Mouse (Mus musculus) T-helper 2 cell (primary cell): ENCODE data around the gene Izumo4.

Source experiments
- in situ Hi-C: fragments of 300-600 bp; cut with MboI, MseI; formaldehyde crosslinking; loops from one replicate; pipeline ENCODE4 v1.15.1; 2025; ENCODE audit warnings: high pct_unique_total_duplicates

Gene Izumo4

GRCm38 (mm10) chr10:80669018-80669417, 33.0 kb upstream of the Izumo4 start:
- in situ Hi-C loops, result no loop called here

DNA sequence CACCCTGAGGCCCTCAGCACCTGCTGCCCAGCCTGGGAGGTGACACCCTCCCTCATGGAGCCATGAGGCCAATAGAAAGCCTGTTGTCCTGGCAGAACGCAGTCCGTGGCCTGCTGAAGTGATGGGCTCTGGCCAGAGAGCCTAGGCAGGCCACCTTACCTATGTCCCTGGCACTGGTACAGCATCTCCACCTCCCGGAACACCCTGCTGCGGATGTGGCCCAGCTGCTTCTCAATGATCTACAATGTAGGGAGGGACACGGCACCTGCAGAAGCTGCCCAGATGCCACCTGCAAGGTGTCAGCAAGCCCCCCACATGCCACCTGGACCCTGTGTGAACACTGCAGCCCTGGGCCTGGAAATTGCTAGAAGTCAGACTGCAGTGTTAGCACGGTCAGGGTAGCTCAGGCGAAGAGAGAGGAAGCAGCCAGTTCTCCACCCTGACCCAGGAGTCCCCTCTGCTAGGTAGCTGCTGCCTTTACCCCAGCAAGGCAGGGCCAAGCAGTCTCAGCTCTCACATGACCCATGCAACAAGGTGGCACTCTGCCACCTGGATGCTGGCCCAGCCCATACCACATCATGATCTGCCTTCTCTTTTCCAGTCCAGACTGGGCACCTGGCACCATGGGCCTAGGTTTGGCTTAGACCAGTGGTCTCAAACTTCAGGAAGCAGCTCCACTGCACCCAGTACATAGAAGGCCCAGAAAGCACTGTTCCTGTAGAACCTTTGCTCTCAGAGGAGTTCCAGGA, 32.1 kb upstream of the Izumo4 start:
- in situ Hi-C loops, result no loop called here

DNA sequence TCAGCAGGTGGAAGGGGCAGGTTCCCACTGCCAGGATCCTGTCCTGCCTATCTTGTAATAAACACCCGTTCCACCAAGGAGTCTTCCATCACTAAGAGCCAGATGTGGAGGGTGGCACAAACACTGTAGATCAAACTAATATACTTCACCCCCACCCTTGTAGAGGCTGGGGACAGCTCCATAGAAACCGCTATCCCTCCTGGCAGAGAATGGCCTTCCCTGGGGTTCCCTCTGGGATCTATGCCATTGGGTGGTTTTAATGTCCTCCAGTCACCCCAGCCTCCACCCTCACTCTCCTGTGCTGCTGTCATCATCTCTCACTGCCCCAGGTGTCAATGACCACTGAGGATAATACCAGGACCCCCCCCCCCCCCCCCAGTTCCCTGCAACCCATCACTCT, 31.5 kb upstream of the Izumo4 start:
- in situ Hi-C loops, result no loop called here

DNA sequence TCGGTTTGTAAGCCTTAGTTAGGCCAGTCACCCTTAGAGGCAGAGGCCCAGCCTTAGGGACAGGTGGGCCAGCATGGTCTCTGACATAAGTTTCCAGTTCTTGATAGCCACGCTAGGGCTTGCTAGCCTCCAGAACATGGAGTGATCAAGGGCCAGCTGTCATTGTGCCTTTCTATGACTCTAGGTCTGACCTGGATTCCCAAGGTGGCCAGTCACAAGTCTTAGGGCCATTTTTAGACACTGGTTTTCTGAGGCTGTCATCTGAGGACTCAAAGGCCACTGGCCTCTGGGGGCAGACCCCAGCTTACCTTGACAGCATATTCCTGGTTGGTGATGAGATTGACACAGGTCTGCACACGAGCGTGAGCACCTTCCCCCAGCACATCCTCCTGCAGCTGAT, 30.7 kb upstream of the Izumo4 start:
- in situ Hi-C loops, result no loop called here

- in situ Hi-C loops, result no loop called here
Measured at GRCm38 (mm10) chr10:80671936-80672690, 29.9 kb upstream of the Izumo4 start.

- in situ Hi-C loops, result no loop called here
Measured at GRCm38 (mm10) chr10:80673690-80674089, 28.3 kb upstream of the Izumo4 start.

GRCm38 (mm10) chr10:80674161-80674711, 27.7 kb upstream of the Izumo4 start:
- in situ Hi-C loops, result no loop called here

- in situ Hi-C loops, result no loop called here
Measured at GRCm38 (mm10) chr10:80674851-80675404, 27.1 kb upstream of the Izumo4 start.

DNA sequence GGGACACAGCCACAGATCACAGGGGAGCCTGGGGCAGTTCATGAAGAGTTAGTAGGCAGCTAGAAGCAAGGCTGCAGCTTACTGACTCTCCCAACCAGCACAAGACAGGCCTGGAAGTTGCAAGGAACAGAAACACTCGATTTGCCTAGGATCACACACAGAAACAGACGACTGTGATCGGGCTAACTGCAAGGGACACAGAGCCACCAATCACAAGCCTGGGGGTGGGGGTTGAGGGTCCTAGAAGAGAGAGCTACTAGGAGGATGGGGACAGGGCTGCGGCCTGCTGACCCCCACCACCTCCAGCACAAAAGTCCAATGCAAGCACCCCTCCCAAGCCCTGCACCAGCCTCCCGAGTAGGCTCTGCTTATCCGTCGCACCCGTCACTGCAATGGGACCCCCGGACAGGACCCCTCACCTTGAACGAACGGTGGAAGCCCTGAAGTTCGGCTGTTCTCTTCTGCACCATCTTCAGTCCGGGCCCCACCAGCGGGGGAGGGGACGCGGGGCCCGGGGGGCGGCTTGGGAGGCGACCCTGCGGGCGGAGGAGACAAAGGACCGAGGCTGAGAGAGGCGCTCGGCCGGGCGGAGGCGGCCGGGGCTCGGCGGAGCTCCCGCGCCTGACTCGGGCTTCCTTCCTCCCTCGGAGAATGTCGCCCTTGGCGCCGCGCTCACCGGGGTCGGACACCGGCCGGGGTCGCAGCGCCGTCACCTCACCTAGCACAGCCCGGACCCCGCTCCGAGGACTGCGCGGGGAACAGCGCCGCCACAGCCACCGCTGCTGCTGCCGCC, 26.4 kb upstream of the Izumo4 start:
- in situ Hi-C loops, result no loop called here

- in situ Hi-C loops, result no loop called here
Measured at GRCm38 (mm10) chr10:80676198-80676928, 25.6 kb upstream of the Izumo4 start.

GRCm38 (mm10) chr10:80677128-80677875, 24.7 kb upstream of the Izumo4 start:
- in situ Hi-C loops, result no loop called here

DNA sequence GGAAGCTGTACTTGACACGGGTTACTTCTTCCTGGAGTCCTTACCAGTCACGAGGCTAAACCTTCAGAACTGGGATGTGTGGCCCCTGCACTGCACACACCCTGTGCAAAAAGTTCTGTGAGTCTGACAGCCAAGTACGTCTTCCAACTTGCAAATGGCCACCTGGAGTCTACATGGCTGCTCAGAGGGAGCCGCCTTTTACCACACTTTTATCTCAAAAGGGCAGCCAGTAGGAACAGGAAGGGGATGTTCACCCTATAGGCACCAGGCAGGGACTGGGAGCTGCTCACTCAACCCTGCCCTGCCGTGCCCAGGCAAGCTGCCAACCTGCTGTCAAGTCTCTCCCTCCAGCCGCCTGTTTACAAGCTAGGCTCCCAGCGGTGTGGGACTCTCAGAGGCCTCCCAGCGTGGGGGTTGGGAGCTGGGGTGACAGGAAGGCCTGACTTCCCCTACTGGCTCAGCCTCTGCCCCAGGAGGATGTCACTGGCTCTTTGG, 24.0 kb upstream of the Izumo4 start, which contains the start of gene Mknk2:
Gene Mknk2, minus strand, starts transcription at position 171 of the 495 bp plus-strand sequence.
- in situ Hi-C loops, result no loop called here

DNA sequence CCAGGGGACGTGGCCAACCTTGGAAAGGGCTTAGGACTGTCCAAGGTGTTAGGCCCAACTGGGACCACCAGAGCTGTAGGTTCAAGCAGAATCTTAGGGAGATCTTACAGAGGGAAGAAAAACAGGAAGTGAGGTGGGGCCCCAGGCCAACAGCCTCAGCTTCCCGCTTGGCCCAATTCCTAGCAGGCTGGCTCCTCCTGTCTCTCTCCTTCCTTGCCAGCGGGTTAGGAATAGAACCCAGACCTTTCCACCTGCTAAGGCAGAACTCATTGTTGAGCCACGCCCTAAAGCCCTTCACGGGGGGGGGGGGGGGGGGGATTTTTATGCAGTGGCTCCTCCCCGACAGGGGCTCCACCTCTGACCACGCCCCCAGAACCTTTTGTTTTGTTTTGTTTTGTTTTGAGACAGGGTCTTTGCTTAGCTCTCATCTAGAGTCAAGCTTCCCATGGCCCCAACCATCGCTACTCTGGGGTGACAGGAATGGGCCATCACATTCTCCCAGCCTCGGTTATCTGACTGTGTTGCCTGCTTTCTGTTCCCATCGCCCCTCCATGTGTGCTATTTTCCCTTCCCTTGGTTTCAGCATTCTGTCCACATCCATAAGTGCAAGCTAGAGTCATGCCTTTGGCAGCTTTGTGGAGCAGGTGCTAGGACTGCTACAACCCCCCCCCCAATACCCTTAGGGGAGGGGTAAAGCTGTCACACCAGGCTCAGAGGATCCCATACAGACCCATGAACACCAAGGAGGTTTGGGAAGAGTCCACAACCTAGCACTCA, 23.2 kb upstream of the Izumo4 start:
- in situ Hi-C loops, result no loop called here

- in situ Hi-C loops, result no loop called here
Measured at GRCm38 (mm10) chr10:80679556-80680259, 22.3 kb upstream of the Izumo4 start.

DNA sequence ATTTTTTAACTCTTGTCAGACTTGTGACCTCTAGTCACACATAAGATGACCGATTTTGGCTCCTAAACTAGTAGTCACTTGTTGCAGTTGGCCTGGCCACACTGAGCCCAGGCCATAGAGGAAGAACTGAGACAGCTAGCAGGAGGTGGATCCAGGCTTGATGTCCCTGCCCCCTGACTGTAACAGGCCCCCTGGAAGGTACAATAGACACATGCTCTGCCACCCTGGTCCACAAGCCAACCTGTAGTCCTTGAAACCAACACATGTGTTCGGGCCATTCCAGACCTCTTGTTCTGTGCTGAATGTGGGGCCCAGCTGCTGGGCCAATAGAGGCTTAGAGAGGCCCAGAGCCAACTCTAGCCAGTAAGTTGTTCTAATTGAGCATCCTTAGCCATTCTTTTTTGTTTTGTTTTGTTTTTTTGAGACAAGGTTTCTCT, 21.7 kb upstream of the Izumo4 start:
- in situ Hi-C loops, result no loop called here

- in situ Hi-C loops, result no loop called here
Measured at GRCm38 (mm10) chr10:80682003-80682402, 20.0 kb upstream of the Izumo4 start.

GRCm38 (mm10) chr10:80683647-80684046, 18.3 kb upstream of the Izumo4 start:
- in situ Hi-C loops, result no loop called here

- in situ Hi-C loops, result no loop called here
Measured at GRCm38 (mm10) chr10:80684214-80684613, 17.8 kb upstream of the Izumo4 start.
